Mouse (Mus musculus): ENCODE measurements around the gene Arhgap1. TPM values are rescaled to one million over a fixed set of nuclear protein-coding genes. Genes with fewer than 3 reads are reported as not detected.
A peak's percentile ranks its signal among the peaks of the same experiment; 100 is the strongest.

Gene Arhgap1
- polyA plus RNA-seq, 1 experiment from 2014 or later: 142 TPM

DNA sequence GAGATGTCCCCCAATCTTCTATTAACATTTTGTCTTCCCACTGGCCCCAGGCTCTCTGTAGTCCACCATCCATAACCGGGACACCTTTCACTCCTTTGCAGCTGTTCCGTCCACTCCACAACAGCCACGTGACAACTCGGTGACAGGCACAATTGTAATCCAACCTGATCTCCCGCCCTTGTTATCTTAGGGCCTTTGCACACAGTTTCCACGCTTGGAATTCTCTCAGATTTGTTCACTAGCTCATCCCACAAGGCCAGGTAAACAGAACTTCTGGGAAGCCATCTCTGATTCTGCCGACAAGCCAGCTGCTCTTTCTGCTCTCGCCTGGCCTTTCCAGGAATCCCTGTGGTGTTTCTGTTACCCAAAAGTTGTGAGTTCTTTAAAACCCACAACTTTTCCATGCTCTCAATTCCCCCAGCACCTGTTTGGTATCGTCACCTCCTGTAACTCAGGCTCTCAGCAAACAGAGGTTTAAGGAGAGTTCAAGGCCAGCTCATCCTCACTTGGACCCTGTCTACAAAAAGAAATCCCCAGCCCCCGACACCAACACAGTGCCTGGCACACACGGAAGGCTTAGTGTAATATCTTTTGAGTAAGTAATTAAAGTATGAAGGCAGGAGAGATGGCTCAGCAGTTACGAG lies 16.2 kb upstream of the Arhgap1 start:
- no peak overlapping the region for H3K4me2 ChIP-seq
- H3K36me3 ChIP-seq: no peaks in the 10 kb centered on the region
- H3K4me3 ChIP-seq: no peak overlapping the region
- WGBS: 55% methylated on average over 12 of the region's 12 CpGs
- no peak overlapping the region for H3K9ac ChIP-seq
- ATAC-seq (ENCODE audit: borderline replicate concordance, extremely low read depth, low FRiP score, low TSS enrichment): no peak
- no peaks in the 10 kb centered on the region for H3K4me1 ChIP-seq
- no peaks in the 10 kb centered on the region for H3K27me3 ChIP-seq
- H3K27ac ChIP-seq: no peak overlapping the region
- no peaks in the 10 kb centered on the region for H3K9me3 ChIP-seq

DNA sequence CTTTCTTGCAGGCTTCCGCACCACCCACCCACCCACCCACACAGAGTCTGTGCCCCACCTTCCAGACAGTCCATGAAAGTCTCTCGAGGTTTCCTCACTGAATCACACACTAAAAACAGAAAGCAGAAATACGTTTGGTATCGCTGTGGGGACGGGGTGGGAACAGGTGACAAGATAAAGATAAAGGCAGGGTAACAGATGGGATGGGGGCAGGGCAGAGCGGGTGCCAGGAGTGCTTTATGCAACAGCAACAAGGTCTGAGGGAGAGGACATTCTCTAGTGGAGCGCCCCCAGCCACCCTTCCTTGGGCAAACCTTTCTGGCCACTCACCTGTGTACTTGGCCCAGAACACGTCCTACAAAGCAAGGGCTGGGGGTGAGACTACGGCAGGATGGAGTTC lies 14.8 kb upstream of the Arhgap1 start:
- Histone ChIP-seq H3K4me2 (no peak overlapping the region), H3K36me3 (no peaks in the 10 kb centered on the region), H3K4me3 (no peak overlapping the region), H3K9me3 (no peaks in the 10 kb centered on the region), H3K4me1 (no peaks in the 10 kb centered on the region), H3K27ac (no peak overlapping the region), H3K27me3 (no peaks in the 10 kb centered on the region), H3K9ac (no peak overlapping the region)
- WGBS: 67% methylated on average over 9 of the region's 9 CpGs
- no peak for ATAC-seq (ENCODE audit: borderline replicate concordance, extremely low read depth, low FRiP score, low TSS enrichment)

DNA sequence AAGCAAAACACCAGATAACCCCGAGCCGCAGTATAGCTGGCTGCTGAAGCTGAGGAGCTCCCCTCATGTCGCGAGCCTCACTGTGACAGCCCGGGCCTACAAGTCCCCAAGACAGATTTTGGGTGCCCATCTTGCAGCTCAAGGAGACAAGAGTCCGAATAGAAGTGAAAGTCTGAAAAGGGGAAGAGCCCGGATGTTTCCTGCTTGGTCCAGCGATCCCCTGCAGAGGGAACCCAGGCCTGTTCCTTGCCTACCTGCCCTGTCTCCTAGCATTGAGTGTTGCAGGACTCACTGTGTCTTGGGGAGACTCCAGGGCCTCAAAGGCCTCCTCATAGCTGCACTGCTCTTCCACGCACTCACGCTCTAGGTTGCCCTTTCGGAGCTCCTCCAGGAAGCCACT lies 14.2 kb upstream of the Arhgap1 start:
- Histone ChIP-seq H3K9ac (no peak overlapping the region), H3K9me3 (no peaks in the 10 kb centered on the region), H3K4me3 (no peak overlapping the region), H3K27me3 (no peaks in the 10 kb centered on the region), H3K4me1 (no peaks in the 10 kb centered on the region), H3K36me3 (no peaks in the 10 kb centered on the region), H3K4me2 (no peak overlapping the region), H3K27ac (no peak overlapping the region)
- no peak for ATAC-seq (ENCODE audit: borderline replicate concordance, extremely low read depth, low FRiP score, low TSS enrichment)
- 77% methylated on average over 11 of the region's 11 CpGs for WGBS

DNA sequence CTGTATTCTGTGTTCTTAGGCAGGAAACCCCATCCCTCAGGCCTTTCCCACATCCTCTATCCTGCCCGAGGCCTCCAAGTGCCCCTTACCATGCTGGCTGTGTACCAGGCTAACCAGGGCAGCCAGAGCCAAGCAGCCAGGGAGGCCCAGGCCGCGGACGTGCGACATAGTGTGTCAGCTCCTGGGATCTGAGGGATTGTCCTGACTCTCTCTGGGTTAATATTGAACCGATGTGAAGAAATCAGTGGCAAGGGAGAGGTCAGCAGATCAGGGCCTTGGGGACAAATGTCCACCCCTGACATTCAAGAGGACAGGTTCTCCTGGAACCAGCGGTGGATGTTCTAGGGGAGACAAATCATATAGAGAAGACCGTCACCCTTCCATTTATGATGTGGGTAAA lies 13.4 kb upstream of the Arhgap1 start, which contains the start of gene F2:
Gene F2, minus strand, starts transcription at position 186 of the 400 bp plus-strand sequence.
- Histone ChIP-seq H3K27ac (no peak within 1 kb of the TSS), H3K27me3 (no peaks in the 10 kb centered on the region), H3K4me2 (no peak within 1 kb of the TSS), H3K36me3 (no peaks in the 10 kb centered on the region), H3K4me1 (no peaks in the 10 kb centered on the region), H3K4me3 (no peak within 1 kb of the TSS), H3K9me3 (no peaks in the 10 kb centered on the region), H3K9ac (no peak within 1 kb of the TSS)
- no peak for ATAC-seq (ENCODE audit: borderline replicate concordance, extremely low read depth, low FRiP score, low TSS enrichment)
- 82% methylated on average over 8 of the region's 8 CpGs for WGBS

DNA sequence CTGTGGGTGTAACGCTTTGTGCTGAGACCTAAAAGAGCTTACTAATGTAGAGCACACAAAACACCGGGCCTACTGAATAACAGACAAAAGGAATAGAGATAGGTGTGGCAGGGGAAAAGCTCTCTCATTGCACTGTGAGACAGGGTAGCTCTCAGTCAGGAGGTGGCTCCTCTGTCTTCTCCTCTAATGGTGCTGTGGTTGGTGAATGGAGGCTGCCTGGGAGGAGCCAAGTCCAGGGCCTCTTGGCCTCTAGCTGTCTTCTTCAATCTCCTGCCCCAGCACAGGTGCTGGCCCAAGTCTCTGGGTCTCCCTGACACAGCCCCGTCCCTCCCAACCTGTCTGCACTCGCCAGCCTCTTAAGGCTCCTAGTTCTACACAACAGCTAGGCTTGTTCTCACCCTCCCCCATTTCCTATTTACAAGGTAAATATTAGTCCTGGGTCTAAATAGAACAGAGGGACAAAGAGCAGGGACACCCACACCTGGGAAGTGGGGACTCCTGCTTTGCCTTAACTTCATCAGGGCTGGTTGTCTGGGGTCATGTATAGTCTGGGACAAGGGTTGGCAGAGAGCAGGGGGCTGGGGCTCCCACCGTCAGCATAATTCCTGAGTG lies 12.8 kb upstream of the Arhgap1 start:
- WGBS: 50% methylated on average over 5 of the region's 5 CpGs
- H3K36me3 ChIP-seq: no peaks in the 10 kb centered on the region
- ATAC-seq (ENCODE audit: borderline replicate concordance, extremely low read depth, low FRiP score, low TSS enrichment): no peak
- H3K27me3 ChIP-seq: no peaks in the 10 kb centered on the region
- no peaks in the 10 kb centered on the region for H3K9me3 ChIP-seq
- H3K9ac ChIP-seq: no peak overlapping the region
- no peaks in the 10 kb centered on the region for H3K4me1 ChIP-seq
- no peak overlapping the region for H3K4me3 ChIP-seq
- H3K27ac ChIP-seq: no peak overlapping the region
- no peak overlapping the region for H3K4me2 ChIP-seq

DNA sequence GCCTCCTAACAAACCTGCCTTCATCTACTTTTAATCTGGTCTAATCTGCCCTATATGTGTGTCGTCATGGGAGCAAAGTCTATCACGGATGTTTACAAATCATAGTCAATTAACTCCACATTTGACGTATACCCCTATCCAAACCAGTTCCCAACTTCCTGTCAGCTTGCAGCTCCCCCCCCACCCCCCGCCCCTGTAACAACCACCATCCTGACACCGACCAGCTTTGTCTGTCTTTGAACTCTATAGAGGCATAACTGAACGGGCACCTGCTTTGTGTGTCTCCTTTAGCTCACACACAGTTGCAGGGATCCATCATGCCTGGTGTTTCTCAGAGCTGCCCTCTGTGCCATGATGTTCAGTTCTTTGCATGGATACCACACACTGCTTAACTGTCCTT lies 10.7 kb upstream of the Arhgap1 start:
- Histone ChIP-seq H3K9ac (no peak overlapping the region), H3K27me3 (no peaks in the 10 kb centered on the region), H3K4me2 (no peak overlapping the region), H3K4me3 (no peak overlapping the region), H3K36me3 (peaks cover 9% of the 10 kb centered on the region; the same call in 1 of the 2 replicates), H3K9me3 (no peaks in the 10 kb centered on the region), H3K27ac (no peak overlapping the region), H3K4me1 (no peaks in the 10 kb centered on the region)
- ATAC-seq (ENCODE audit: borderline replicate concordance, extremely low read depth, low FRiP score, low TSS enrichment): no peak
- WGBS: 58% methylated on average over 6 of the region's 6 CpGs

DNA sequence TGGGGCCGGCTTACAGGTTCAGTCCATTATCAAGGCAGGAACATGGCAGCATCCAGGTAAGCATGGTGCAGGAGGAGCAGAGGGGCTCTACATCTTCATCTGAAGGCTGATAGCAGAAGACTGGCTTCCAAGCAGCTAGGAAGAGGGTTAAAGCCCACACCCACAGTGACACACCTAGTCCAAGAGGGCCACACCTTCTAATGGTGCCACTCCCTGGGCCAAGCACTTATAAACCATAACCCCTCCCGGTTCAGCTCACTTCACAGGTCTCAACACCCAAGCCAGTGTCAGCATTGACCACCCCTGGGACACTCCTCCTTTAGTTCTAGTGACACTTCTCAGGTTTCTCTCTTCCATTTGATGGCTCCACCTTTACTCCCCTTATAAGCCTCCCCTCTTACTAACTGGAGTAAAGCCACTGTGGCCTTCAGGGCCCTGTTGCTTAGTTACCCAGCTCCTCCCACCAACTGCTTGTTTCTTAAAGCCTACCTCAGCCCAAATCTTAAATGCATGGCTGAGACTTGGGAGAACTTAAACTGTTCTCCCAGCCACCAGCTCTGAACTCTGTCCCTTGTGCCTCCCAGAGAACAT lies 6.7 kb upstream of the Arhgap1 start:
- no peak overlapping the region for H3K9ac ChIP-seq
- H3K4me3 ChIP-seq: no peak overlapping the region
- no peak overlapping the region for H3K4me2 ChIP-seq
- WGBS: 89% methylated on average over 2 of the region's 2 CpGs
- H3K9me3 ChIP-seq: no peaks in the 10 kb centered on the region
- H3K4me1 ChIP-seq: no peaks in the 10 kb centered on the region
- H3K27ac ChIP-seq: no peak overlapping the region
- no peaks in the 10 kb centered on the region for H3K27me3 ChIP-seq
- peaks cover 48% of the 10 kb centered on the region for H3K36me3 ChIP-seq
- ATAC-seq (ENCODE audit: borderline replicate concordance, extremely low read depth, low FRiP score, low TSS enrichment): no peak

DNA sequence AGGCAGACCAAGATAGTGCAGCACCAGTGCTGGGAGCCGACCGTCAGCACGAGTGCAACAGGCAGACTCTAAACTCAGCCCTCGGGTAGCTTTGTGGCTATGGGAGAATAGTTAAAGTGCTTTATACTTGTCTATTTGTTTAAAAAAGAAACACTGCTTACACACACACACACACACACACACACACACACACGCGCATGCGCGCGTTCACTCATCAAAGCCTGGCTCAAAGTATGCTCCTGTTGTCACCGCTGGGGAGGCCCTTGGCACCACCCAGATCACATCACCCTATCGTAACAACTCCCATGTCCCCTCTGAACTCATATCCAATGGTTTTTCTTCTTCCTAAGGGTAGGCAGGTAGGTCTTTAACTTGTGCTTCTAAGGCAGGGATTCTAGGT lies 5.6 kb upstream of the Arhgap1 start:
- H3K36me3 ChIP-seq: peaks cover 48% of the 10 kb centered on the region
- peaks cover 8% of the 10 kb centered on the region; the same call in 1 of the 2 replicates for H3K4me1 ChIP-seq
- H3K9me3 ChIP-seq: no peaks in the 10 kb centered on the region
- no peak overlapping the region for H3K4me3 ChIP-seq
- H3K9ac ChIP-seq: no peak overlapping the region
- no peak overlapping the region for H3K4me2 ChIP-seq
- H3K27me3 ChIP-seq: no peaks in the 10 kb centered on the region
- no peak for ATAC-seq (ENCODE audit: borderline replicate concordance, extremely low read depth, low FRiP score, low TSS enrichment)
- WGBS: 91% methylated on average over 11 of the region's 11 CpGs
- no peak overlapping the region for H3K27ac ChIP-seq

DNA sequence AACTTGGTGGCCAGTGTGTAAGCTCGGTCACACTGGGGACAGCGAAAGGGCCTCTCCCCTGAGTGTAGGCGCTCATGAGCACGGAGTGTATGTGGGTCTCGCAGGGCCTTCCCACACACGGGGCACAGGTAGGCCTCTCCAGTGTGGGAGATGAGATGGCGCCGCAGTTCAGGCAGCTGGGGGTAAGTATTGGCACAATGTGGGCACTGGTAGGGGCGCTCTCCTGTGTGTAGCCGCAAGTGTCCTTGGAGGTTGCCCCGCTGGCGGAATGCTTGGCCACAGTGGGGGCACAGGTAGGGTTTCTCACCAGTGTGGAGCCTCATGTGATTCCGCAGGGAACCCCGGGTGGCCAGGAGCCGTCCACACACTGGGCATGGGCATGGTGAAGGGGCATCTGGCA lies 4.3 kb upstream of the Arhgap1 start:
- Histone ChIP-seq H3K9ac (no peak overlapping the region), H3K9me3 (no peaks in the 10 kb centered on the region), H3K4me1 (peaks cover 8% of the 10 kb centered on the region; the same call in 1 of the 2 replicates), H3K4me2 (no peak overlapping the region), H3K36me3 (peaks cover 48% of the 10 kb centered on the region), H3K27ac (no peak overlapping the region), H3K27me3 (no peaks in the 10 kb centered on the region), H3K4me3 (no peak overlapping the region)
- ATAC-seq (ENCODE audit: borderline replicate concordance, extremely low read depth, low FRiP score, low TSS enrichment): no peak
- 97% methylated on average over 15 of the region's 15 CpGs for WGBS

DNA sequence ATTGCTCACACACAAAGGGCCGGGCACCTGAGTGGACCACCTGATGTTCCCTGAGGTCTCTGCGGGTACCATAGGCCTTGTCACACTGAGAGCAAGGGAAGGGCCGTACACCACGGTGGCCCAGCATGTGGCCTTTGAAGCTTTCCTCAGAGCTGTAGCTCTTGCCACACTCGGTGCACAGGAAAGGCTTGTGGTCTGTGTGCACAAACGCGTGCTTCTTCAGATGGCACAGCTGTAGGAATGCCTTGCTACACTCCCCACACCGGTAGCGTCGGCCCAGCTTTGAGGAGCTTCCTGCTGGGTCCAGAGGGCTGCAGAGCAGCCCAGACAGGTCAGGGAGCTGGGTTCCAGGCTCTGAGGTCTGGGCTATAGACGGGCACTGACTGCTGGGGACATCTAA lies 3.8 kb upstream of the Arhgap1 start:
- Histone ChIP-seq H3K36me3 (peaks cover 48% of the 10 kb centered on the region), H3K9ac (no peak overlapping the region), H3K4me3 (no peak overlapping the region), H3K27me3 (no peaks in the 10 kb centered on the region), H3K4me1 (peaks cover 10% of the 10 kb centered on the region), H3K27ac (no peak overlapping the region), H3K9me3 (no peaks in the 10 kb centered on the region), H3K4me2 (no peak overlapping the region)
- whole genome bisulfite sequencing: 90% methylated on average over 11 of the region's 11 CpGs
- no peak for ATAC-seq (ENCODE audit: borderline replicate concordance, extremely low read depth, low FRiP score, low TSS enrichment)

DNA sequence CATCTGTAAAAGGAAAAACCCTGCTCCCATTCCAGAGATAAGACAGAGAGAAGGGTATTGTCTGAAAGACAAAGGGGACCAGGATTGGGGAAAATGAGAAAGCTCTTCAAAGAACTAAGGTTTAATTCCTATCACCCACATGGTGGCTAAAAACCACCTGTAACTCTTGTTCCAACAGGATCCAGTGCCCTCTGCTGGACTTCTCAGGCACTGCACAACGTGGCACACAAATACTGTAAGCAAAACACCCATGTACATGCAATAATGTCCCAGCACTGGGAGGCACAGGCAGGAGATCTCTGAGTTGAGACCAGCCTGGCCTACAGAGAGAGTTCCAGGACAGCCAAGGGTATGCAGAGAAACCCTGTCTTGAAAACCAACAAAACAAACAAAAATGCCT lies 2.9 kb upstream of the Arhgap1 start:
- Histone ChIP-seq H3K36me3 (peaks cover 50% of the 10 kb centered on the region), H3K4me2 (no peak overlapping the region), H3K4me3 (no peak overlapping the region), H3K4me1 (peaks cover 18% of the 10 kb centered on the region), H3K27ac (no peak overlapping the region), H3K27me3 (no peaks in the 10 kb centered on the region), H3K9me3 (no peaks in the 10 kb centered on the region), H3K9ac (no peak overlapping the region)
- WGBS: 27% methylated on average over 1 of the region's 1 CpGs
- no peak for ATAC-seq (ENCODE audit: borderline replicate concordance, extremely low read depth, low FRiP score, low TSS enrichment)

DNA sequence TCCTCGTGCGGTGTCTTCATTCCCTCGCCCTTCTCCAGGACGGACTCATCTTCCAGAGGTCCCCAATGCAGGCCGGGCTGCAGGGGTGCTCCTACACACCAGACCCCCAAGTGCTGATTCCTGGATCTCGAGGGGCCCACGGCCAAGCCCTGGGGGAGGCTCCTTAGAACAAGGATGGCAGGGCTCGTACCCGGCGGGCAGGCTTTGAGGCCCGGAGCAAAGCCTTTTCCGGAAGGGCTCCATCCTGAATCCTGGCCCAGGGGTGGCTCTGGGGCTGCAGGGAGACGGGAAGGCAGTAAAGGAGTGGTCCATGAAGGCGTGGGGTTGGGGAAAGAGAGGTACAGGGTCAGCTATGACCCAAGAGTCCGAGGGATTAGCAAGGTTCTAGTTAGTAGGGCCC lies 508 bp upstream of the Arhgap1 start:
- ATAC-seq (ENCODE audit: borderline replicate concordance, extremely low read depth, low FRiP score, low TSS enrichment): no peak

More for the DNA sequence above, 508 bp upstream of the Arhgap1 start:
- peak overlapping the region; percentile 90 for H3K4me2 ChIP-seq
- H3K9ac ChIP-seq: peak overlapping the region; percentile 75
- peaks cover 27% of the 10 kb centered on the region for H3K4me1 ChIP-seq
- H3K36me3 ChIP-seq: peaks cover 45% of the 10 kb centered on the region
- H3K4me3 ChIP-seq: peak overlapping the region; percentile 71
- no peaks in the 10 kb centered on the region for H3K9me3 ChIP-seq
- WGBS: 2% methylated on average over 15 of the region's 15 CpGs
- H3K27ac ChIP-seq: peak overlapping the region; percentile 89
- no peaks in the 10 kb centered on the region for H3K27me3 ChIP-seq

Measured in lung, embryonic 15.5 days (tissue).